Mouse (Mus musculus) forebrain, embryonic 16.5 days (tissue): ENCODE measurements around the gene Wnt8b. TPM values are rescaled to one million over a fixed set of nuclear protein-coding genes. Genes with fewer than 3 reads are reported as not detected.
"Not testable (repeated sequence)": the region's sequence is repeated elsewhere in the genome, so short reads cannot be mapped to it uniquely, and the experiment has no call there.

Experiments
- ATAC-seq: fragments of 200-750 bp; cut with Nextera tagmentation; 2 replicates; pipeline ENCODE4 v1.8.0; 2017; ENCODE audit warnings: mild to moderate bottlenecking, moderate library complexity
- H3K27ac ChIP-seq: fragments of 300-500 bp; sonication (generic); 2 replicates; pipeline ENCODE4 v1.5.1; 2014; ENCODE audit warnings: low read length, control low read depth
- H3K27me3 ChIP-seq: fragments of 300-500 bp; sonication (generic); replicated peaks from 2 replicates; pipeline ENCODE4 v1.6.1; 2014; ENCODE audit warnings: low read length; ENCODE audit not compliant: control insufficient read depth, insufficient read depth
- H3K36me3 ChIP-seq: fragments of 300-500 bp; sonication (generic); 2 replicates; pipeline ENCODE4 v1.6.1; 2014; ENCODE audit not compliant: control insufficient read depth, insufficient read depth
- H3K4me1 ChIP-seq: fragments of 300-500 bp; sonication (generic); replicated peaks from 2 replicates; pipeline ENCODE4 v1.6.1; 2014; ENCODE audit warnings: low read length; ENCODE audit not compliant: control insufficient read depth, insufficient read depth
- H3K4me2 ChIP-seq: fragments of 300-500 bp; sonication (generic); 2 replicates; pipeline ENCODE4 v1.6.1; 2014; ENCODE audit warnings: mild to moderate bottlenecking, low read length, control low read depth
- H3K4me3 ChIP-seq: fragments of 300-500 bp; sonication (generic); replicated peaks from 2 replicates; pipeline ENCODE4 v1.5.1; 2014; ENCODE audit warnings: mild to moderate bottlenecking, low read length, control low read depth
- H3K9ac ChIP-seq: fragments of 300-500 bp; sonication (generic); replicated peaks from 2 replicates; pipeline ENCODE4 v1.6.1; 2014; ENCODE audit warnings: low read depth, low read length, control low read depth
- H3K9me3 ChIP-seq: fragments of 300-500 bp; sonication (generic); 2 replicates; pipeline ENCODE4 v1.6.1; 2016; ENCODE audit warnings: low read length; ENCODE audit not compliant: control insufficient read depth
- WGBS: fragments of 180-500 bp; shearing (Covaris S2); extraction: QIAGEN DNeasy Blood & Tissue Kit; methylation state at CpG from one replicate; pipeline ENCODE4 v1.1.7; 2014; 5-methylcytosine and 5-hydroxymethylcytosine counted together
- polyA plus RNA-seq: library from polyadenylated mRNA; unstranded; fragments of >200 nt; fragmentation: Nextera tagmentation; extraction: Ambion mirVana; gene quantifications from 2 replicates; pipeline ENCODE4 v1.2.1, GENCODE M21; 2015

Wnt8b gene
- polyA plus RNA-seq, 1 experiment from 2014 or later = 1.6 TPM

- H3K27me3 ChIP-seq, H3K9me3 ChIP-seq, ATAC-seq, H3K9ac ChIP-seq, H3K27ac ChIP-seq, H3K4me3 ChIP-seq, H3K4me1 ChIP-seq, H3K36me3 ChIP-seq: not testable (repeated sequence)
- peak overlapping the region; percentile 17; the same call in 1 of the 2 replicates for H3K4me2 ChIP-seq
- WGBS = 27% methylated on average over 14 of the region's 14 CpGs
Observed at GRCm38 (mm10) chr19:44465960-44466525, 27.2 kb upstream of the Wnt8b start.

- Histone ChIP-seq H3K9ac (no peak overlapping the region), H3K4me3 (no peak overlapping the region), H3K4me1 (no peaks in the 10 kb centered on the region), H3K27ac (no peak overlapping the region), H3K27me3 (no peaks in the 10 kb centered on the region; the same call in 1 of the 2 replicates), H3K9me3 (no peaks in the 10 kb centered on the region), H3K4me2 (no peak overlapping the region), H3K36me3 (no peaks in the 10 kb centered on the region)
- ATAC-seq = no peak
- WGBS = 1% methylated on average over 10 of the region's 10 CpGs
Observed at GRCm38 (mm10) chr19:44474158-44474557, 19.1 kb upstream of the Wnt8b start.

GRCm38 (mm10) chr19:44475268-44475667, 18.0 kb upstream of the Wnt8b start:
- Histone ChIP-seq H3K27me3 (no peaks in the 10 kb centered on the region; the same call in 1 of the 2 replicates), H3K4me3 (no peak overlapping the region), H3K27ac (no peak overlapping the region), H3K9me3 (no peaks in the 10 kb centered on the region), H3K9ac (no peak overlapping the region), H3K4me2 (no peak overlapping the region), H3K4me1 (no peaks in the 10 kb centered on the region), H3K36me3 (no peaks in the 10 kb centered on the region)
- ATAC-seq = no peak
- 82% methylated on average over 6 of the region's 6 CpGs for WGBS

- H3K9ac ChIP-seq = no peak overlapping the region
- no peak overlapping the region for H3K27ac ChIP-seq
- H3K36me3 ChIP-seq = no peaks in the 10 kb centered on the region
- no peak for ATAC-seq
- H3K4me2 ChIP-seq = no peak overlapping the region
- WGBS = 54% methylated on average over 3 of the region's 3 CpGs
- H3K27me3 ChIP-seq = no peaks in the 10 kb centered on the region; the same call in 1 of the 2 replicates
- H3K4me1 ChIP-seq = no peaks in the 10 kb centered on the region
- H3K4me3 ChIP-seq = no peak overlapping the region
- no peaks in the 10 kb centered on the region for H3K9me3 ChIP-seq
Observed at GRCm38 (mm10) chr19:44476541-44476940, 16.7 kb upstream of the Wnt8b start.

- ATAC-seq = no peak
- WGBS = 15% methylated on average over 8 of the region's 8 CpGs
Observed at GRCm38 (mm10) chr19:44487266-44487665, 6.0 kb upstream of the Wnt8b start.

GRCm38 (mm10) chr19:44496511-44496910, 3.2 kb downstream of the Wnt8b start:
- no peaks in the 10 kb centered on the region for H3K9me3 ChIP-seq
- H3K9ac ChIP-seq = no peak overlapping the region

More at GRCm38 (mm10) chr19:44487266-44487665, 6.0 kb upstream of the Wnt8b start:
- Histone ChIP-seq H3K4me2 (no peak overlapping the region), H3K27me3 (peaks cover 9% of the 10 kb centered on the region), H3K9me3 (no peaks in the 10 kb centered on the region), H3K4me3 (no peak overlapping the region), H3K27ac (no peak overlapping the region), H3K4me1 (no peaks in the 10 kb centered on the region), H3K9ac (no peak overlapping the region), H3K36me3 (no peaks in the 10 kb centered on the region)

GRCm38 (mm10) chr19:44496941-44497340, 3.7 kb downstream of the Wnt8b start:
- peaks cover 74% of the 10 kb centered on the region for H3K27me3 ChIP-seq
- H3K4me2 ChIP-seq = no peak overlapping the region
- 28% methylated on average over 10 of the region's 10 CpGs for WGBS
- no peaks in the 10 kb centered on the region for H3K9me3 ChIP-seq
- H3K36me3 ChIP-seq = no peaks in the 10 kb centered on the region
- H3K4me1 ChIP-seq = no peaks in the 10 kb centered on the region
- no peak overlapping the region for H3K4me3 ChIP-seq
- H3K9ac ChIP-seq = no peak overlapping the region
- ATAC-seq = no peak
- no peak overlapping the region for H3K27ac ChIP-seq

More at GRCm38 (mm10) chr19:44496511-44496910, 3.2 kb downstream of the Wnt8b start:
- Histone ChIP-seq H3K4me2 (no peak overlapping the region), H3K4me1 (no peaks in the 10 kb centered on the region), H3K36me3 (no peaks in the 10 kb centered on the region), H3K27ac (no peak overlapping the region), H3K4me3 (no peak overlapping the region), H3K27me3 (peaks cover 73% of the 10 kb centered on the region)
- WGBS = 31% methylated on average over 8 of the region's 8 CpGs
- ATAC-seq = no peak

- no peak overlapping the region for H3K9ac ChIP-seq
- WGBS = 52% methylated on average over 6 of the region's 6 CpGs
- H3K27ac ChIP-seq = no peak overlapping the region
- H3K4me3 ChIP-seq = no peak overlapping the region
- no peaks in the 10 kb centered on the region for H3K9me3 ChIP-seq
- no peak for ATAC-seq
- H3K36me3 ChIP-seq = no peaks in the 10 kb centered on the region
- H3K4me2 ChIP-seq = no peak overlapping the region
- peaks cover 64% of the 10 kb centered on the region for H3K27me3 ChIP-seq
- no peaks in the 10 kb centered on the region for H3K4me1 ChIP-seq
Observed at GRCm38 (mm10) chr19:44498936-44499335, 5.7 kb downstream of the Wnt8b start.

- Histone ChIP-seq H3K9ac (no peak overlapping the region), H3K4me1 (no peaks in the 10 kb centered on the region), H3K9me3 (no peaks in the 10 kb centered on the region), H3K36me3 (no peaks in the 10 kb centered on the region), H3K27ac (no peak overlapping the region), H3K4me3 (no peak overlapping the region), H3K27me3 (peaks cover 70% of the 10 kb centered on the region), H3K4me2 (no peak overlapping the region)
- ATAC-seq = no peak
- 29% methylated on average over 5 of the region's 5 CpGs for WGBS
Observed at GRCm38 (mm10) chr19:44500240-44500639, 7.0 kb downstream of the Wnt8b start.

- H3K27me3 ChIP-seq = peaks cover 65% of the 10 kb centered on the region
- no peak for ATAC-seq
- no peaks in the 10 kb centered on the region for H3K9me3 ChIP-seq
- H3K4me1 ChIP-seq = no peaks in the 10 kb centered on the region
- H3K4me3 ChIP-seq = no peak overlapping the region
- no peak overlapping the region for H3K4me2 ChIP-seq
- 81% methylated on average over 6 of the region's 6 CpGs for WGBS
- no peak overlapping the region for H3K27ac ChIP-seq
- H3K9ac ChIP-seq = no peak overlapping the region
- no peaks in the 10 kb centered on the region for H3K36me3 ChIP-seq
Observed at GRCm38 (mm10) chr19:44501925-44502324, 8.7 kb downstream of the Wnt8b start.
